Mouse (Mus musculus) midbrain, embryonic 14.5 days (tissue): ENCODE measurements at regions not wholly inside any gene's neighbourhood (a gene's known extent, or its start where the extent isn't known, plus 50 kb on each side); places are given as distances from the start of the nearest gene placed in this dataset.

ENCODE experiments used
- ATAC-seq: fragments of 200-750 bp; cut with Nextera tagmentation; 2 replicates; pipeline ENCODE4 v1.8.0; 2017; ENCODE audit warnings: moderate number of reproducible peaks, moderate library complexity; ENCODE audit not compliant: low FRiP score, low TSS enrichment
- DNase-seq: peaks from one replicate; pipeline ENCODE4 v3.0.0-alpha.2; 2015
- H3K27ac ChIP-seq: fragments of 300-500 bp; sonication (generic); replicated peaks from 2 replicates; pipeline ENCODE4 v1.5.1; 2014; ENCODE audit warnings: mild to moderate bottlenecking, low read depth, low read length, moderate library complexity
- H3K27me3 ChIP-seq: fragments of 300-500 bp; sonication (generic); 2 replicates; pipeline ENCODE4 v1.6.1; 2014; ENCODE audit warnings: low read length, control low read depth, mixed read lengths; ENCODE audit not compliant: control insufficient read depth, insufficient read depth
- H3K36me3 ChIP-seq: fragments of 300-500 bp; sonication (generic); 2 replicates; pipeline ENCODE4 v1.6.1; 2014; ENCODE audit warnings: low read length, control low read depth; ENCODE audit not compliant: control insufficient read depth, insufficient read depth
- H3K4me1 ChIP-seq: fragments of 300-500 bp; sonication (generic); 2 replicates; pipeline ENCODE4 v1.6.1; 2014; ENCODE audit warnings: mild to moderate bottlenecking, antibody characterized with exemption, low read length, control low read depth; ENCODE audit not compliant: control insufficient read depth, insufficient read depth
- H3K4me2 ChIP-seq: fragments of 300-500 bp; sonication (generic); 2 replicates; pipeline ENCODE4 v1.6.1; 2014; ENCODE audit warnings: mild to moderate bottlenecking, low read length, moderate library complexity
- H3K4me3 ChIP-seq: fragments of 300-500 bp; sonication (generic); replicated peaks from 2 replicates; pipeline ENCODE4 v1.5.1; 2014; ENCODE audit warnings: low read depth, low read length
- H3K9ac ChIP-seq: fragments of 300-500 bp; sonication (generic); replicated peaks from 2 replicates; pipeline ENCODE4 v1.6.1; 2014; ENCODE audit warnings: mild to moderate bottlenecking, low read length, moderate library complexity
- H3K9me3 ChIP-seq: fragments of 300-500 bp; sonication (generic); 2 replicates; pipeline ENCODE4 v1.6.1; 2016; ENCODE audit warnings: low read length, control low read depth, mixed read lengths; ENCODE audit not compliant: control insufficient read depth
- WGBS: fragments of 180-500 bp; shearing (Covaris S2); extraction: QIAGEN DNeasy Blood & Tissue Kit; methylation state at CpG from one replicate; pipeline ENCODE4 v1.1.7; 2014; 5-methylcytosine and 5-hydroxymethylcytosine counted together

DNA sequence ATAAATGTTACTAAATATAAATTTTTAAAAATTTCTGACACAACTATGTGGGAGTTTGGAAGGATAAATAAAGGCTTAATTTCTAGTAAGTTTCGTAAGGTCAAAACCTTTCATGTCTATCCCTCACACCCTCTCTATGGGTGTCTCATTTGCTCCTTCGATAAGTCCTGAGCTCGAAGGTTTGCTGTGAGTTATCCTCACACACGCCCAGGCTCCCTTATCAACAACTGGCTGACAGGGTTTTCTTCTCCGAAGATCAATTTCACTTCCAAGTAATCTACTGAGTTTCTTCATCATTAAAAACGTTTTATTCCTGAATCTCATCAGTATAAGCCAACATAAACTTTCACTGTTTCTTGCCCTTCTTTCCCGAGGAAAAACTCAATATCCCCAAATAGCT is 416.0 kb upstream of the Nudt12 start:
- no peaks in the 10 kb centered on the region for H3K27me3 ChIP-seq
- H3K9me3 ChIP-seq = no peaks in the 10 kb centered on the region
- no peak overlapping the region for H3K9ac ChIP-seq
- ATAC-seq (no peak), DNase-seq (no peak)
- no peaks in the 10 kb centered on the region for H3K4me1 ChIP-seq
- no peak overlapping the region for H3K4me3 ChIP-seq
- no peak overlapping the region for H3K27ac ChIP-seq
- no peak overlapping the region for H3K4me2 ChIP-seq
- WGBS = 73% methylated on average over 7 of the region's 7 CpGs
- no peaks in the 10 kb centered on the region for H3K36me3 ChIP-seq

DNA sequence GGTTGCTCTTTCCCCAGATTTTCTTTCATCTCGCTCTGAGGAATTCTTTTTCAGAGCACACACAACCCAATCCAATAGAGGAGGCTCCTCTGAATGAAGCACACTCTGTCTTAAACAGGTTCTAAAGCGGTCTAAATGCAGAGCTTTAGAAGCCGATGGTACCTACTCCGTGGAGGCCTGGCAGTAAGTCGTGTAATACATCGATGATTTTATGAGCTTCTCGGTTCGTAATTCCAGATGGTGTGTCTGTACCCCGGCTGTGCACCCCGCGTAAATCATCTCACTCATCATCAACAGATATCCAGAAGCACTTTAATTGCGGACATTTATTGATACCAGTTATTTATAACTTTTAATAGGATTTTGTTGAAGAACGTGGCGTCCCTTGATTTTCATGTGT is 408.3 kb upstream of the Nudt12 start:
- no peak overlapping the region for H3K9ac ChIP-seq
- H3K36me3 ChIP-seq = no peaks in the 10 kb centered on the region
- no peak overlapping the region for H3K4me2 ChIP-seq
- H3K4me3 ChIP-seq = no peak overlapping the region
- no peak overlapping the region for H3K27ac ChIP-seq
- no peaks in the 10 kb centered on the region for H3K9me3 ChIP-seq
- DNase-seq = no peak
- no peaks in the 10 kb centered on the region for H3K4me1 ChIP-seq
- no peaks in the 10 kb centered on the region for H3K27me3 ChIP-seq
- 90% methylated on average over 14 of the region's 14 CpGs for whole genome bisulfite sequencing
- ATAC-seq = no peak

DNA sequence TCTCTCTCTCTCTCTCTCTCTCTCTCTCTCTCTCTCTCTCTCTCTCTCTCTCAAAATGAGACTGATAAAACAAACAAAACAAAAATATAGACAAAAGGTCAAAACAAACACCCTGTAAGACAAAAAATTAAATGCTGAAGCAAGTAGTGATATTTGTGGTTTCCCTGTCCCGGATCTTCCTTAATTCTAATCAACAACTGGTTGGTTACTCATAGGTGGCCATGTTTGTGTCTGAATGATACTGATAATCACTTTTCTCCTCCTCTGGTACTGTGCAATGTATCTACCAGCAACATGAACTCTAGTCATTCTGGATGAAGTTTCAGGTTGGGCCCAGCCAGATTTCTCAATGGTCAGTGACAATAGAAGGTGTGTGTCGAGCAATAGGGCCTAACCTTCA is 396.1 kb upstream of the Nudt12 start:
- 86% methylated on average over 2 of the region's 2 CpGs for WGBS

DNA sequence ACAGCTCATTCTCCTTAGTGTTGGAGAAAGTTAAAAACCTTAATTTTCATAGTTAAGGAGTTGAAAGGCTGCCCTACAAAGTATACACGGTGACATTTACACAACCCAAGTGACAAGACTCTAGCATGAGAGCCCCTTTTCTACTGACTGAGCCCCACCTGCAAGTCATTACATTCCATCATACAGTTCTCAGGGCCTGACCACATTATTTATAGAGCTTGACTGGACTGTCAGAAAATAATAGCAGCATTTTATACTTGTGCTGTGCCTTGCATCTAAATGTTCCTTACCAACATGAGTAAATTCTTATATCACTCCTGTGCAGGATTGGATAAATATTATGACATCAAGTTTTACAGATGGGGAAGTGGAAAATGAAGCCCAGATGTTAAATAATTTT is 391.4 kb upstream of the Nudt12 start:
- Histone ChIP-seq H3K36me3 (no peaks in the 10 kb centered on the region), H3K9me3 (no peaks in the 10 kb centered on the region), H3K27me3 (no peaks in the 10 kb centered on the region), H3K9ac (no peak overlapping the region), H3K27ac (no peak overlapping the region), H3K4me3 (no peak overlapping the region), H3K4me2 (no peak overlapping the region), H3K4me1 (no peaks in the 10 kb centered on the region)
- DNase-seq (no peak), ATAC-seq (no peak)
- 94% methylated on average over 1 of the region's 1 CpGs for WGBS

More for the DNA sequence above, 396.1 kb upstream of the Nudt12 start:
- H3K27ac ChIP-seq = no peak overlapping the region
- H3K9me3 ChIP-seq = no peaks in the 10 kb centered on the region
- DNase-seq (no peak), ATAC-seq (no peak)
- no peak overlapping the region for H3K9ac ChIP-seq
- no peaks in the 10 kb centered on the region for H3K4me1 ChIP-seq
- H3K36me3 ChIP-seq = no peaks in the 10 kb centered on the region
- H3K4me3 ChIP-seq = no peak overlapping the region
- no peak overlapping the region for H3K4me2 ChIP-seq
- H3K27me3 ChIP-seq = no peaks in the 10 kb centered on the region

GRCm38 (mm10) chr17:59397404-59397803 is 384.2 kb upstream of the Nudt12 start:
- H3K9me3 ChIP-seq = no peaks in the 10 kb centered on the region
- H3K27ac ChIP-seq = no peak overlapping the region
- H3K27me3 ChIP-seq = no peaks in the 10 kb centered on the region
- no peak for ATAC-seq
- H3K36me3 ChIP-seq = no peaks in the 10 kb centered on the region
- no peaks in the 10 kb centered on the region for H3K4me1 ChIP-seq
- no peak for DNase-seq
- WGBS = 93% methylated on average over 3 of the region's 3 CpGs
- no peak overlapping the region for H3K4me3 ChIP-seq
- no peak overlapping the region for H3K4me2 ChIP-seq
- H3K9ac ChIP-seq = no peak overlapping the region

GRCm38 (mm10) chr17:59383107-59383438 is 369.9 kb upstream of the Nudt12 start:
- no peak for DNase-seq
- WGBS = 91% methylated on average over 5 of the region's 5 CpGs
- Histone ChIP-seq H3K4me2 (no peak overlapping the region), H3K9ac (no peak overlapping the region), H3K9me3 (no peaks in the 10 kb centered on the region), H3K4me3 (no peak overlapping the region), H3K4me1 (no peaks in the 10 kb centered on the region), H3K27me3 (no peaks in the 10 kb centered on the region), H3K27ac (no peak overlapping the region), H3K36me3 (no peaks in the 10 kb centered on the region)
- no peak for ATAC-seq

GRCm38 (mm10) chr17:59382225-59383106 is 369.3 kb upstream of the Nudt12 start:
- H3K36me3 ChIP-seq = no peaks in the 10 kb centered on the region
- H3K4me2 ChIP-seq = no peak overlapping the region
- H3K4me1 ChIP-seq = no peaks in the 10 kb centered on the region
- no peak overlapping the region for H3K27ac ChIP-seq
- 76% methylated on average over 7 of the region's 7 CpGs for WGBS
- H3K9ac ChIP-seq = no peak overlapping the region
- no peaks in the 10 kb centered on the region for H3K9me3 ChIP-seq
- DNase-seq (no peak), ATAC-seq (no peak)
- H3K4me3 ChIP-seq = no peak overlapping the region
- no peaks in the 10 kb centered on the region for H3K27me3 ChIP-seq

- Histone ChIP-seq H3K4me2 (no peak overlapping the region), H3K4me1 (no peaks in the 10 kb centered on the region), H3K27me3 (no peaks in the 10 kb centered on the region), H3K9ac (no peak overlapping the region), H3K9me3 (no peaks in the 10 kb centered on the region), H3K4me3 (no peak overlapping the region), H3K27ac (no peak overlapping the region), H3K36me3 (no peaks in the 10 kb centered on the region)
- DNase-seq (no peak), ATAC-seq (no peak)
- WGBS = 61% methylated on average over 7 of the region's 7 CpGs
Observed at GRCm38 (mm10) chr17:59373505-59374106, 360.4 kb upstream of the Nudt12 start.
